Mouse (Mus musculus) neural tube, embryonic 15.5 days (tissue): ENCODE data around the gene Dcun1d1. TPM values are rescaled to one million over a fixed set of nuclear protein-coding genes. Genes with fewer than 3 reads are reported as not detected.
A peak's percentile ranks its signal among the peaks of the same experiment; 100 is the strongest.

Experiments
- ATAC-seq: fragments of 200-750 bp; cut with Nextera tagmentation; 2 replicates; pipeline ENCODE4 v1.8.0; 2017; ENCODE audit warnings: mild to moderate bottlenecking, moderate TSS enrichment, moderate library complexity; ENCODE audit not compliant: low FRiP score
- H3K27ac ChIP-seq: fragments of 300-500 bp; sonication (generic); replicated peaks from 2 replicates; pipeline ENCODE4 v1.5.1; 2015; ENCODE audit warnings: mild to moderate bottlenecking, inconsistent platforms
- H3K27me3 ChIP-seq: fragments of 300-500 bp; sonication (generic); replicated peaks from 2 replicates; pipeline ENCODE4 v1.6.1; 2015; ENCODE audit warnings: inconsistent platforms
- H3K36me3 ChIP-seq: fragments of 300-500 bp; sonication (generic); 2 replicates; pipeline ENCODE4 v1.6.1; 2015; ENCODE audit warnings: inconsistent platforms
- H3K4me1 ChIP-seq: fragments of 300-500 bp; sonication (generic); 2 replicates; pipeline ENCODE4 v1.6.1; 2015; ENCODE audit warnings: inconsistent platforms
- H3K4me2 ChIP-seq: fragments of 300-500 bp; sonication (generic); 2 replicates; pipeline ENCODE4 v1.6.1; 2015; ENCODE audit warnings: inconsistent platforms, mild to moderate bottlenecking, moderate library complexity
- H3K4me3 ChIP-seq: fragments of 300-500 bp; sonication (generic); replicated peaks from 2 replicates; pipeline ENCODE4 v1.5.1; 2015; ENCODE audit warnings: mild to moderate bottlenecking, inconsistent platforms
- H3K9ac ChIP-seq: fragments of 300-500 bp; sonication (generic); replicated peaks from 2 replicates; pipeline ENCODE4 v1.6.1; 2015; ENCODE audit warnings: mild to moderate bottlenecking, inconsistent platforms
- H3K9me3 ChIP-seq: fragments of 300-500 bp; sonication (generic); replicated peaks from 2 replicates; pipeline ENCODE4 v1.6.1; 2016; ENCODE audit warnings: inconsistent platforms
- WGBS: fragments of 180-500 bp; shearing (Covaris S2); methylation state at CpG from one replicate; pipeline ENCODE4 v1.1.7; 2015; ENCODE audit warnings: mixed read lengths; 5-methylcytosine and 5-hydroxymethylcytosine counted together
- polyA plus RNA-seq: library from polyadenylated mRNA; unstranded; fragments of >200 nt; fragmentation: Nextera tagmentation; extraction: Ambion mirVana; gene quantifications from 2 replicates; pipeline ENCODE4 v1.2.1, GENCODE M21; 2015

Dcun1d1 gene
- polyA plus RNA-seq, 1 experiment from 2014 or later: 99.5 TPM

GRCm38 (mm10) chr3:35957230-35957629 is 20.0 kb upstream of the Dcun1d1 start:
- Histone ChIP-seq H3K4me1 (no peaks in the 10 kb centered on the region), H3K4me2 (no peak overlapping the region), H3K27ac (no peak overlapping the region), H3K27me3 (no peaks in the 10 kb centered on the region), H3K9ac (no peak overlapping the region), H3K36me3 (peaks cover 27% of the 10 kb centered on the region), H3K9me3 (no peaks in the 10 kb centered on the region), H3K4me3 (no peak overlapping the region)
- ATAC-seq: no peak
- WGBS: 95% methylated on average over 3 of the region's 3 CpGs

- ATAC-seq: no peak
- Histone ChIP-seq H3K4me2 (no peak overlapping the region), H3K27ac (no peak overlapping the region), H3K4me1 (no peaks in the 10 kb centered on the region), H3K9ac (no peak overlapping the region), H3K36me3 (peaks cover 10% of the 10 kb centered on the region), H3K27me3 (no peaks in the 10 kb centered on the region), H3K9me3 (no peaks in the 10 kb centered on the region), H3K4me3 (no peak overlapping the region)
- WGBS: 94% methylated on average over 11 of the region's 11 CpGs
Measured at GRCm38 (mm10) chr3:35954901-35955575, 17.8 kb upstream of the Dcun1d1 start.

- Histone ChIP-seq H3K4me3 (no peak overlapping the region), H3K9ac (no peak overlapping the region), H3K4me1 (no peaks in the 10 kb centered on the region), H3K9me3 (no peaks in the 10 kb centered on the region), H3K36me3 (peaks cover 3% of the 10 kb centered on the region), H3K27ac (no peak overlapping the region), H3K27me3 (no peaks in the 10 kb centered on the region), H3K4me2 (no peak overlapping the region)
- no peak for ATAC-seq
- WGBS: 94% methylated on average over 6 of the region's 6 CpGs
Measured at GRCm38 (mm10) chr3:35953816-35954215, 16.6 kb upstream of the Dcun1d1 start.

GRCm38 (mm10) chr3:35953184-35953583 is 15.9 kb upstream of the Dcun1d1 start:
- WGBS: 50% methylated on average over 1 of the region's 1 CpGs
- Histone ChIP-seq H3K4me1 (no peaks in the 10 kb centered on the region), H3K4me3 (no peak overlapping the region), H3K4me2 (no peak overlapping the region), H3K27ac (no peak overlapping the region), H3K27me3 (no peaks in the 10 kb centered on the region), H3K36me3 (peaks cover 3% of the 10 kb centered on the region; the same call in 1 of the 2 replicates), H3K9me3 (no peaks in the 10 kb centered on the region), H3K9ac (no peak overlapping the region)
- no peak for ATAC-seq

- Histone ChIP-seq H3K27me3 (no peaks in the 10 kb centered on the region), H3K4me2 (no peak overlapping the region), H3K4me3 (no peak overlapping the region), H3K9ac (no peak overlapping the region), H3K9me3 (no peaks in the 10 kb centered on the region), H3K27ac (no peak overlapping the region), H3K36me3 (no peaks in the 10 kb centered on the region), H3K4me1 (no peaks in the 10 kb centered on the region)
- WGBS: 85% methylated on average over 7 of the region's 7 CpGs
- no peak for ATAC-seq
Measured at GRCm38 (mm10) chr3:35948197-35948596, 11.0 kb upstream of the Dcun1d1 start.

GRCm38 (mm10) chr3:35940520-35941135 is 3.4 kb upstream of the Dcun1d1 start:
- Histone ChIP-seq H3K27ac (no peak overlapping the region), H3K9me3 (no peaks in the 10 kb centered on the region), H3K36me3 (0 out of 2 replicates have a peak, but pooled peaks cover 2% of the 10 kb centered on the region), H3K4me2 (no peak overlapping the region), H3K4me3 (no peak overlapping the region), H3K9ac (no peak overlapping the region), H3K4me1 (no peaks in the 10 kb centered on the region), H3K27me3 (no peaks in the 10 kb centered on the region)
- no peak for ATAC-seq
- WGBS: 91% methylated on average over 4 of the region's 4 CpGs

GRCm38 (mm10) chr3:35940047-35940446 is 2.8 kb upstream of the Dcun1d1 start:
- Histone ChIP-seq H3K27me3 (no peaks in the 10 kb centered on the region), H3K4me1 (no peaks in the 10 kb centered on the region), H3K9ac (no peak overlapping the region), H3K4me3 (no peak overlapping the region), H3K4me2 (no peak overlapping the region), H3K27ac (no peak overlapping the region), H3K9me3 (no peaks in the 10 kb centered on the region), H3K36me3 (0 out of 2 replicates have a peak, but pooled peaks cover 2% of the 10 kb centered on the region)
- WGBS: 39% methylated on average over 2 of the region's 2 CpGs
- ATAC-seq: no peak

GRCm38 (mm10) chr3:35933405-35933777 is 3.9 kb downstream of the Dcun1d1 start:
- Histone ChIP-seq H3K27ac (peak overlapping the region; percentile 84), H3K27me3 (no peaks in the 10 kb centered on the region), H3K4me1 (peaks cover 30% of the 10 kb centered on the region), H3K9me3 (no peaks in the 10 kb centered on the region), H3K4me3 (peak overlapping the region; percentile 93), H3K9ac (peak overlapping the region; percentile 97), H3K36me3 (0 out of 2 replicates have a peak, but pooled peaks cover 5% of the 10 kb centered on the region), H3K4me2 (peak overlapping the region; percentile 69)
- ATAC-seq: peak; percentile 55
- WGBS: under 1% methylated on average over 14 of the region's 14 CpGs

- WGBS: under 1% methylated on average over 58 of the region's 73 CpGs
- Histone ChIP-seq H3K4me2 (peak overlapping the region; percentile 69), H3K4me3 (peak overlapping the region; percentile 93), H3K9me3 (no peaks in the 10 kb centered on the region), H3K27me3 (no peaks in the 10 kb centered on the region), H3K27ac (peak overlapping the region; percentile 84), H3K9ac (peak overlapping the region; percentile 97), H3K4me1 (peaks cover 30% of the 10 kb centered on the region), H3K36me3 (0 out of 2 replicates have a peak, but pooled peaks cover 3% of the 10 kb centered on the region)
- peak; percentile 95 for ATAC-seq
Measured at GRCm38 (mm10) chr3:35932735-35933404, 4.4 kb downstream of the Dcun1d1 start.

GRCm38 (mm10) chr3:35931896-35932727 is 5.1 kb downstream of the Dcun1d1 start:
- WGBS: under 1% methylated on average over 54 of the region's 65 CpGs
- peak; percentile 72 for ATAC-seq
- H3K27me3 ChIP-seq: no peaks in the 10 kb centered on the region

GRCm38 (mm10) chr3:35931359-35931758 is 5.9 kb downstream of the Dcun1d1 start:
- Histone ChIP-seq H3K36me3 (0 out of 2 replicates have a peak, but pooled peaks cover 3% of the 10 kb centered on the region), H3K4me2 (peak overlapping the region; percentile 69), H3K9me3 (no peaks in the 10 kb centered on the region), H3K9ac (0 out of 2 replicates have a peak overlapping the region, but pooled peaks have one; percentile 97), H3K27me3 (no peaks in the 10 kb centered on the region), H3K4me3 (peak overlapping the region; percentile 93), H3K4me1 (peaks cover 30% of the 10 kb centered on the region), H3K27ac (no peak overlapping the region)
- ATAC-seq: no peak
- WGBS: 27% methylated on average over 7 of the region's 7 CpGs

More at GRCm38 (mm10) chr3:35931896-35932727, 5.1 kb downstream of the Dcun1d1 start:
- Histone ChIP-seq H3K4me1 (peaks cover 30% of the 10 kb centered on the region), H3K27ac (peak overlapping the region; percentile 84), H3K9me3 (no peaks in the 10 kb centered on the region), H3K36me3 (0 out of 2 replicates have a peak, but pooled peaks cover 3% of the 10 kb centered on the region), H3K4me2 (peak overlapping the region; percentile 69), H3K9ac (peak overlapping the region; percentile 97), H3K4me3 (peak overlapping the region; percentile 93)
